Mouse (Mus musculus) thymus, adult 2 months (tissue): ENCODE measurements around the gene Anp32a. TPM values are rescaled to one million over a fixed set of nuclear protein-coding genes. Genes with fewer than 3 reads are reported as not detected.

ENCODE experiments used
- DNase-seq: peaks from one replicate; pipeline ENCODE4 v3.0.0; 2021
- H3K27ac ChIP-seq: fragments of 200-500 bp; 2 replicates; pipeline ENCODE4 v1.5.1; 2012; ENCODE audit warnings: low read length, control low read depth; ENCODE audit not compliant: control insufficient read depth, insufficient read depth
- H3K27me3 ChIP-seq: fragments of 200-500 bp; 2 replicates; pipeline ENCODE4 v1.6.1; 2012; ENCODE audit warnings: mild to moderate bottlenecking, low read length, moderate library complexity, mixed read lengths; ENCODE audit not compliant: control insufficient read depth, insufficient read depth
- H3K36me3 ChIP-seq: fragments of 200-500 bp; 2 replicates; pipeline ENCODE4 v1.6.1; 2012; ENCODE audit warnings: mild to moderate bottlenecking, low read length, moderate library complexity; ENCODE audit not compliant: control insufficient read depth, insufficient read depth
- H3K4me1 ChIP-seq: fragments of 200-500 bp; replicated peaks from 2 replicates; pipeline ENCODE4 v1.6.1; 2012; ENCODE audit warnings: low read length; ENCODE audit not compliant: control insufficient read depth, insufficient read depth
- H3K4me3 ChIP-seq: fragments of 200-500 bp; 2 replicates; pipeline ENCODE4 v1.5.1; 2012; ENCODE audit warnings: mild to moderate bottlenecking, low read length, control low read depth, moderate library complexity; ENCODE audit not compliant: control insufficient read depth, insufficient read depth
- CTCF ChIP-seq: fragments of 200-500 bp; IDR thresholded peaks from 2 replicates; pipeline ENCODE4 v1.5.1; 2012; ENCODE audit warnings: mild to moderate bottlenecking, control low read depth, low read length, moderate library complexity, borderline replicate concordance; ENCODE audit not compliant: control insufficient read depth, poor library complexity, insufficient read depth; ENCODE audit errors: extremely low read depth
- POLR2A ChIP-seq: fragments of 200-500 bp; IDR thresholded peaks from 2 replicates; pipeline ENCODE4 v1.6.1; 2012; ENCODE audit warnings: mild to moderate bottlenecking, low read length, control low read depth, moderate library complexity; ENCODE audit not compliant: control insufficient read depth, poor library complexity, insufficient read depth; ENCODE audit errors: extremely low read depth
- WGBS: fragments of 180-500 bp; shearing (Covaris S2); methylation state at CpG from one replicate; pipeline ENCODE4 v1.1.7; 2018; 5-methylcytosine and 5-hydroxymethylcytosine counted together
- polyA plus RNA-seq: library from polyadenylated mRNA; depleted of rRNA; stranded (reverse); fragments of >200 nt; gene quantifications from 2 replicates; pipeline ENCODE4 v1.2.3, GENCODE M21; 2012

The Anp32a gene
- polyA plus RNA-seq, 1 experiment, result 37.4 TPM

- Histone ChIP-seq H3K27ac (no peak overlapping the region), H3K27me3 (no peaks in the 10 kb centered on the region), H3K36me3 (no peaks in the 10 kb centered on the region), H3K4me3 (no peak overlapping the region), H3K4me1 (peaks cover 5% of the 10 kb centered on the region)
- DNase-seq, result no peak
- 26% methylated on average over 11 of the region's 11 CpGs for WGBS
- TF ChIP-seq CTCF (no peak), POLR2A (no peak)
These were observed 59.6 kb downstream of the Anp32a start for GRCm38 (mm10) chr9:62400531-62401170.

GRCm38 (mm10) chr9:62401589-62401988 is 60.5 kb downstream of the Anp32a start:
- no peak for DNase-seq
- no peak overlapping the region for H3K27ac ChIP-seq
- no peak overlapping the region for H3K4me3 ChIP-seq
- peaks cover 5% of the 10 kb centered on the region for H3K4me1 ChIP-seq
- TF ChIP-seq POLR2A (no peak), CTCF (no peak)
- H3K36me3 ChIP-seq, result no peaks in the 10 kb centered on the region
- H3K27me3 ChIP-seq, result no peaks in the 10 kb centered on the region
- 97% methylated on average over 1 of the region's 1 CpGs for WGBS

- no peak for TF ChIP-seq POLR2A
- TF ChIP-seq CTCF, result no peak
- Histone ChIP-seq H3K4me1 (no peaks in the 10 kb centered on the region), H3K4me3 (no peak overlapping the region), H3K36me3 (no peaks in the 10 kb centered on the region), H3K27ac (no peak overlapping the region), H3K27me3 (no peaks in the 10 kb centered on the region)
- DNase-seq, result no peak
- 76% methylated on average over 7 of the region's 7 CpGs for WGBS
These were observed 65.4 kb downstream of the Anp32a start for GRCm38 (mm10) chr9:62406423-62407013.

- no peak for DNase-seq
- Histone ChIP-seq H3K36me3 (no peaks in the 10 kb centered on the region), H3K27ac (no peak overlapping the region), H3K4me1 (no peaks in the 10 kb centered on the region), H3K27me3 (no peaks in the 10 kb centered on the region), H3K4me3 (no peak overlapping the region)
- 54% methylated on average over 5 of the region's 5 CpGs for WGBS
- TF ChIP-seq CTCF (no peak), POLR2A (no peak)
These were observed 66.5 kb downstream of the Anp32a start for GRCm38 (mm10) chr9:62407357-62408146.

- TF ChIP-seq POLR2A (no peak), CTCF (no peak)
- 70% methylated on average over 5 of the region's 5 CpGs for WGBS
These were observed 77.6 kb downstream of the Anp32a start for GRCm38 (mm10) chr9:62418742-62419141.

GRCm38 (mm10) chr9:62420261-62420917 is 79.3 kb downstream of the Anp32a start:
- Histone ChIP-seq H3K4me1 (peaks cover 19% of the 10 kb centered on the region), H3K36me3 (no peaks in the 10 kb centered on the region), H3K4me3 (peak overlapping the region; percentile 40; the same call in 1 of the 2 replicates), H3K27ac (no peak overlapping the region), H3K27me3 (no peaks in the 10 kb centered on the region)
- 87% methylated on average over 10 of the region's 10 CpGs for WGBS
- TF ChIP-seq POLR2A (no peak), CTCF (no peak)
- DNase-seq, result no peak

More at GRCm38 (mm10) chr9:62418742-62419141, 77.6 kb downstream of the Anp32a start:
- no peak for DNase-seq
- H3K36me3 ChIP-seq, result no peaks in the 10 kb centered on the region
- no peak overlapping the region for H3K4me3 ChIP-seq
- peaks cover 11% of the 10 kb centered on the region for H3K4me1 ChIP-seq
- no peaks in the 10 kb centered on the region for H3K27me3 ChIP-seq
- H3K27ac ChIP-seq, result no peak overlapping the region
